Mouse (Mus musculus) hindbrain, embryonic 15.5 days (tissue): ENCODE measurements at regions not wholly inside any gene's neighbourhood (a gene's known extent, or its start where the extent isn't known, plus 50 kb on each side); places are given as distances from the start of the nearest gene placed in this dataset.

Experiments used
- ATAC-seq: fragments of 200-750 bp; cut with Nextera tagmentation; 2 replicates; pipeline ENCODE4 v1.8.0; 2017; ENCODE audit warnings: low read depth, moderate number of reproducible peaks, moderate TSS enrichment; ENCODE audit not compliant: low FRiP score
- H3K27ac ChIP-seq: fragments of 300-500 bp; sonication (generic); replicated peaks from 2 replicates; pipeline ENCODE4 v1.5.1; 2015; ENCODE audit warnings: mild to moderate bottlenecking, inconsistent platforms
- H3K27me3 ChIP-seq: fragments of 300-500 bp; sonication (generic); 2 replicates; pipeline ENCODE4 v1.6.1; 2015; ENCODE audit warnings: control low read depth, inconsistent platforms
- H3K36me3 ChIP-seq: fragments of 300-500 bp; sonication (generic); 2 replicates; pipeline ENCODE4 v1.6.1; 2015; ENCODE audit warnings: control low read depth, inconsistent platforms
- H3K4me1 ChIP-seq: fragments of 300-500 bp; sonication (generic); replicated peaks from 2 replicates; pipeline ENCODE4 v1.6.1; 2015; ENCODE audit warnings: control low read depth, inconsistent platforms
- H3K4me2 ChIP-seq: fragments of 300-500 bp; sonication (generic); 2 replicates; pipeline ENCODE4 v1.6.1; 2015; ENCODE audit warnings: moderate library complexity, mild to moderate bottlenecking, inconsistent platforms
- H3K4me3 ChIP-seq: fragments of 300-500 bp; sonication (generic); 2 replicates; pipeline ENCODE4 v1.5.1; 2015; ENCODE audit warnings: mild to moderate bottlenecking, inconsistent platforms
- H3K9ac ChIP-seq: fragments of 300-500 bp; sonication (generic); 2 replicates; pipeline ENCODE4 v1.6.1; 2015; ENCODE audit warnings: inconsistent platforms
- H3K9me3 ChIP-seq: fragments of 300-500 bp; sonication (generic); 2 replicates; pipeline ENCODE4 v1.6.1; 2016; ENCODE audit warnings: control low read depth, inconsistent platforms
- WGBS: fragments of 180-500 bp; shearing (Covaris S2); methylation state at CpG from one replicate; pipeline ENCODE4 v1.1.7; 2015; 5-methylcytosine and 5-hydroxymethylcytosine counted together

DNA sequence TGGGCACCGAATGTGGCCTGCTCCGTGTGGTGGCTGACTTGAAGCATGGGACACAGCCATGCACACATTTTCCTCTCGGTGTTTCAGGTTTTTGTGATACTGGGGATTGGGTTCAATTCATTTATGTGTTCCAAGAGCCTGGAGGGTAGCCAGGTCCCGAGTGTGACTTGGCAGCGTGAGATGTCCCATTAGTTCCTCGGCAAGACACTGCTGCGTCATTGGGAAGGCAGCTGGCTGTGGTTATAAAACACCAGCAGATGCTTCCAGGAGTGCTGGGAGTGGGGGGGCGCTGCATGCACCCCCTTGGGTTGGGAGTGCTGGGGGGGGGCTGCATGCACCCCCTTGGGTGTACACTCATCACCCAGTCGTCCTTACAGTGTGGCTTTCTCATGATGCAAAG lies 186.9 kb upstream of the Sulf2 start:
- no peak for ATAC-seq

GRCm38 (mm10) chr2:166340196-166340595 lies 184.7 kb upstream of the Sulf2 start:
- H3K4me2 ChIP-seq = no peak overlapping the region
- H3K4me3 ChIP-seq = no peak overlapping the region
- H3K9ac ChIP-seq = no peak overlapping the region
- no peak overlapping the region for H3K27ac ChIP-seq
- no peaks in the 10 kb centered on the region for H3K36me3 ChIP-seq
- 96% methylated on average over 9 of the region's 9 CpGs for WGBS
- peaks cover 18% of the 10 kb centered on the region for H3K27me3 ChIP-seq
- H3K9me3 ChIP-seq = no peaks in the 10 kb centered on the region
- H3K4me1 ChIP-seq = peaks cover 27% of the 10 kb centered on the region
- no peak for ATAC-seq

More for the DNA sequence above, 186.9 kb upstream of the Sulf2 start:
- Histone ChIP-seq H3K4me3 (no peak overlapping the region), H3K27me3 (peaks cover 7% of the 10 kb centered on the region), H3K27ac (no peak overlapping the region), H3K9me3 (no peaks in the 10 kb centered on the region), H3K4me1 (peaks cover 48% of the 10 kb centered on the region), H3K4me2 (no peak overlapping the region), H3K36me3 (no peaks in the 10 kb centered on the region), H3K9ac (no peak overlapping the region)
- WGBS = 44% methylated on average over 9 of the region's 9 CpGs

DNA sequence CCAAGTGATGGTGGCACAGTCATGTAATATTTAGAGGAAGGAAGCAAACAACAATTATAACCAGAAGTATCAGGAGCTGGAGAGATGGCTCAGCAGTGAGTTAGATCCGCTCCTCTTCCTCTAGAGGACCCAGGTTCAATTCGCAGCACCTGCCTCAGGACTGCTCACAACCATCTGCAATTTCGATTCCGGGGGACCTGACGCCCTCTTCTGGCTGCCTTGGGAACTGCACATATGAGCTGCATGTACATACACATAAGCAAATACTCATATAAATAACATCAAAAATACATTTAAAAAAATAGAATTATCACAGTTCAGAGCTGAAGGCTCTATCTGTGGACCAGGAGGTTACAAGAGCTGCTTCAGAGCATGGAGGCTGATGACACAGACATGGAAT lies 184.0 kb upstream of the Sulf2 start:
- Histone ChIP-seq H3K4me1 (peaks cover 20% of the 10 kb centered on the region), H3K9ac (no peak overlapping the region), H3K4me3 (no peak overlapping the region), H3K9me3 (no peaks in the 10 kb centered on the region), H3K27me3 (peaks cover 11% of the 10 kb centered on the region; the same call in 1 of the 2 replicates), H3K27ac (no peak overlapping the region), H3K36me3 (no peaks in the 10 kb centered on the region), H3K4me2 (no peak overlapping the region)
- 86% methylated on average over 5 of the region's 5 CpGs for WGBS
- ATAC-seq = no peak

DNA sequence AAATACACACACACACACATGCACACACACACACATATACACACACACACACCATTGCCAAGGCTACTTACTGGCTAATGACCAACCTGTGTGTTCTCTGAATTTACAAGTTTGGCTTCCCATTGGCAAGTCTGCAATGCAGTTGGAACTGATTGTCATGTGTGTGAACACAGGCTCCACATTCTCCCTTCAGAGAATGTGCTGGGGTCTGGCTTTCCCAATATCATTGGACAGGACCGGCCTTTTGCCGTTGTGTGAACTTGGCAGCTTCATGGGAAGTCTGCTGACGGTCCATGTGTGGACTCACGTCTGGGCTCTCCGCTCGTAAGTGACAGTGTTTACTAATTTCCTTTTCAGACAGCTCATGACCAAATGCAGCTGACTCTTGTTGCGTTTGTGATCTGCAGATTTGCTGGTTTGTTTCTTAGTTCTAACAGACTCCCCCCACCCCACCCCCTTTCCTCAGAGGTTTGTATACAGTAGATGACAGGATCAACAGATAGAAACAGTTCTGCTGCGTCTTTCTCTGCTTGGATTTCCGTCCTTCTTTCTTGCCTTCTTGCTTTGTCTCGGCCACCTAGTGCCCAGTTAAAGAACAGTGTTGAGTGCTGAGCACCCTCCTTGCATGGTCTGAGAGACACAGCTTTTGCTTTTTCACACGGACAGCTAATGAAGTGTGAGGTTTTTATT lies 183.1 kb upstream of the Sulf2 start:
- 62% methylated on average over 11 of the region's 11 CpGs for WGBS

GRCm38 (mm10) chr2:166337666-166338065 lies 182.2 kb upstream of the Sulf2 start:
- Histone ChIP-seq H3K36me3 (no peaks in the 10 kb centered on the region), H3K9ac (no peak overlapping the region), H3K27me3 (peaks cover 11% of the 10 kb centered on the region; the same call in 1 of the 2 replicates), H3K4me1 (peaks cover 10% of the 10 kb centered on the region), H3K4me3 (no peak overlapping the region), H3K9me3 (no peaks in the 10 kb centered on the region), H3K27ac (no peak overlapping the region), H3K4me2 (no peak overlapping the region)
- ATAC-seq = no peak
- WGBS = 67% methylated on average over 7 of the region's 7 CpGs

More for the DNA sequence above, 183.1 kb upstream of the Sulf2 start:
- Histone ChIP-seq H3K4me1 (peaks cover 13% of the 10 kb centered on the region), H3K9ac (no peak overlapping the region), H3K36me3 (no peaks in the 10 kb centered on the region), H3K27me3 (peaks cover 11% of the 10 kb centered on the region; the same call in 1 of the 2 replicates), H3K27ac (no peak overlapping the region), H3K9me3 (no peaks in the 10 kb centered on the region), H3K4me2 (no peak overlapping the region), H3K4me3 (no peak overlapping the region)
- ATAC-seq = no peak

DNA sequence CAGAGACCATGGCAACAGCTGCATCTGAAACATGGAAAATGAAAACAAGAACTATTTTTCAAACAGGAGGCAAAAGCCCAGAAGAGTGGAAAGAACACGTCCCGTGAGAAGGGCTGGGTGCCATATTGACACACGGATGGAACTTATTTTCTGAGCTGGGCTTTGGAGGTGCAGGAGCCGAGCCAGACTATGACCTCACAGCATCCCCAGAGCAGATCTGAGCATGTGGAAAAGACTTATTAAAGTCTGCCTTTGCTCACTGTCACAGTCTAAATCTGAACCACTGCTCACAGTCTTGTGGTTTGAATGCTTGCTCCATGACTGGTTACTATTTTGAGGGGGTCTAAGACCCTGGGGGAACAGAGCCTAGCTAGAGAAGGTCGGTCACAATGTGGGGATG lies 180.2 kb upstream of the Sulf2 start:
- Histone ChIP-seq H3K36me3 (no peaks in the 10 kb centered on the region), H3K9ac (no peak overlapping the region), H3K27me3 (peaks cover 11% of the 10 kb centered on the region; the same call in 1 of the 2 replicates), H3K4me2 (no peak overlapping the region), H3K9me3 (no peaks in the 10 kb centered on the region), H3K4me3 (no peak overlapping the region), H3K4me1 (0 out of 2 replicates have a peak, but pooled peaks cover 2% of the 10 kb centered on the region), H3K27ac (no peak overlapping the region)
- ATAC-seq = no peak
- 77% methylated on average over 5 of the region's 5 CpGs for WGBS

- H3K4me3 ChIP-seq = no peak overlapping the region
- no peak for ATAC-seq
- WGBS = 69% methylated on average over 7 of the region's 7 CpGs
- no peak overlapping the region for H3K9ac ChIP-seq
- H3K4me1 ChIP-seq = peaks cover 6% of the 10 kb centered on the region; the same call in 1 of the 2 replicates
- peaks cover 11% of the 10 kb centered on the region; the same call in 1 of the 2 replicates for H3K27me3 ChIP-seq
- H3K27ac ChIP-seq = no peak overlapping the region
- H3K9me3 ChIP-seq = no peaks in the 10 kb centered on the region
- H3K4me2 ChIP-seq = no peak overlapping the region
- no peaks in the 10 kb centered on the region for H3K36me3 ChIP-seq
Measured at GRCm38 (mm10) chr2:166334559-166334958, 179.1 kb upstream of the Sulf2 start.

DNA sequence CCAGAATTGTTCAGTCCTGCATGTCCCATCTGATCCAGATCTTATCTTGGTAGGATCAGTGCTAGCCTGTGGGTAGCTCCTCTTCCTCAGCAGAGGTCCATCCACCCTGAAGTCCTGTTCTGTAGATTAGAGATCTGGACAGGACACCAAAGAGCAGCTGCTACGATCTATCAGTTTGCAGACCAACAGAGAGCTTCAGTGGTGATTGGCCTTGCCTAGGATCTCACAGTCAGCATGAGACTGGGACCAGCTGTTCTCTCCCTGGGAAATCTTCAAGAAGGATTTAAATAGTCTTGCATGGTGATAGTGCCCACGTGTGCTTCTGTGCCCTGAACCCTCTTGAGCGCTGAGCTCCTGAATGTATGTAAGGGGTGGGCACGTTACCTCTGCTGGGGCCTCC lies 178.4 kb upstream of the Sulf2 start:
- Histone ChIP-seq H3K9ac (no peak overlapping the region), H3K27ac (no peak overlapping the region), H3K36me3 (no peaks in the 10 kb centered on the region), H3K9me3 (no peaks in the 10 kb centered on the region), H3K4me2 (no peak overlapping the region), H3K4me1 (peaks cover 6% of the 10 kb centered on the region; the same call in 1 of the 2 replicates), H3K27me3 (peaks cover 11% of the 10 kb centered on the region; the same call in 1 of the 2 replicates), H3K4me3 (no peak overlapping the region)
- WGBS = 69% methylated on average over 4 of the region's 4 CpGs
- no peak for ATAC-seq

DNA sequence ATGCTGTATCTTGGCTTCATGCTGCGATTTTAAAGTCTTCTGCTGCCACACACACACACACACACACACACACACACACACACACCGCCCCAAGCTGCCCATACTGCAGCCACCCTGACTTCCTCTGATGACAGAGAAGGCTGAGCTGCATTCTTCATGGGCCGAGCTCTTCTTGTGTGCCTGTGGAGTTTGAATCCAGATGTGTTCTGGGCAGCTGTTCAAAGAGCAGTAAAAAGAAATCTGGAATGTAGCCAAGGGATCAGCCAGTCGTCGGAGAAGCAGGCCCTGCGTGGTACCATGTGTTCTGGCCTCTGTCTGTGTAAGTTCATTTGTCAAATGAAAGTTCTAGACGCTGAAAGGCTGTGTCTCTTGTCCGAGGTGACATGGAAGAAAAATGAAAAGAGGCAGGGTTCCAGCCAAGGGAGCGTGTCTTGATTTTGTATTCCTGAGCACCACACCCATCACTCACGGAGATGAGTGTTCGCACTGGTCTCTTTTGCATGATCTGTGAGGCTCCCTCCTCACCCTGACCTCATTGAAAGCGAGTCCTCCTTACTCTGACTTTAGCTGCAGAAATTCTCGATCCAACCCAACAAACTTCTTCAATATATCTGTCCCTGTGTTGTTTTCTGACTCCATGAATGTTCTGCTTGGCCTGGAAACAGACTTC lies 177.4 kb upstream of the Sulf2 start:
- H3K27ac ChIP-seq = no peak overlapping the region
- no peak overlapping the region for H3K4me3 ChIP-seq
- peaks cover 6% of the 10 kb centered on the region; the same call in 1 of the 2 replicates for H3K4me1 ChIP-seq
- no peak overlapping the region for H3K9ac ChIP-seq
- WGBS = 59% methylated on average over 13 of the region's 13 CpGs
- no peak overlapping the region for H3K4me2 ChIP-seq
- H3K9me3 ChIP-seq = no peaks in the 10 kb centered on the region
- ATAC-seq = no peak
- H3K27me3 ChIP-seq = peaks cover 11% of the 10 kb centered on the region; the same call in 1 of the 2 replicates
- no peaks in the 10 kb centered on the region for H3K36me3 ChIP-seq

DNA sequence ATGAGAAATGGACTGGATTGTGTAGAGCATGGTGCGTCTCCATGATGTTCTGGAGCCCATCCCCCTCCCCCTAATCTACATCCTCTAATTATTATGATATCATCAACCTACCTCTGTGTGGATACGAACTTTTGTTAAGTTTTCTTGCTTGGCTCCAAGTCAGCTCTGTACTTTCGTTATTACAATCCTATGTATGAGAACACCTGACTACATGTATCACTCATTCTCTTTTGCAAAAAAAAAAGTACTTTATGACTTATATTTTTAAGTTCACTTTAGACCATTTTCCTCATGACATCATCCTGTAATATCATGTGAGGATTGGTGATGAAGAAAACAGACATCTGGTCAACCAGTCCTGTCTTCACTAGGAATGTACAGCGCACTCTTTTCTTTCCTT lies 175.7 kb upstream of the Sulf2 start:
- 94% methylated on average over 4 of the region's 4 CpGs for WGBS
- Histone ChIP-seq H3K27me3 (peaks cover 3% of the 10 kb centered on the region; the same call in 1 of the 2 replicates), H3K4me3 (no peak overlapping the region), H3K4me2 (no peak overlapping the region), H3K9me3 (no peaks in the 10 kb centered on the region), H3K27ac (no peak overlapping the region), H3K36me3 (no peaks in the 10 kb centered on the region), H3K4me1 (peaks cover 4% of the 10 kb centered on the region; the same call in 1 of the 2 replicates), H3K9ac (no peak overlapping the region)
- no peak for ATAC-seq

DNA sequence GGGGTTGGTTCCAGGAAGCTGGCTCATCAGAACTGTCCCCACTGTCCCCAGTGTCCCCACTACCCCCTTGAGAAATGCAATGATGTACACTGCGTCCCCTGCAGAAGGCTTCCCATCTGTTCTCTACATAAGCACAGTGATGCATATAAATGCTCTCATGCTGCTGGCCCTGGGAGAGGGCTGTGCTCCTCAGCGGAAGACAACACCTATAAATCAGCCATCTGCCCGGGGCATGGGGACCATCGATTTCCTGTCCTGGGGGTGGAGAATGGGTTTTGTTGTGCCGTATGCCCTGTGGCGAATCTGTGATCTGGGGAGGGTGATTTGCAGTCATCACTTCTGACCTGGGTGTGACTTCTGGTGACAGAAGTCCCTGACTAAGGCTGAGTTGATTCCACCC lies 174.9 kb upstream of the Sulf2 start:
- Histone ChIP-seq H3K27ac (no peak overlapping the region), H3K27me3 (no peaks in the 10 kb centered on the region; the same call in 1 of the 2 replicates), H3K9me3 (no peaks in the 10 kb centered on the region), H3K4me1 (peaks cover 4% of the 10 kb centered on the region), H3K4me3 (no peak overlapping the region), H3K4me2 (no peak overlapping the region), H3K36me3 (no peaks in the 10 kb centered on the region), H3K9ac (no peak overlapping the region)
- no peak for ATAC-seq
- 37% methylated on average over 6 of the region's 6 CpGs for WGBS

DNA sequence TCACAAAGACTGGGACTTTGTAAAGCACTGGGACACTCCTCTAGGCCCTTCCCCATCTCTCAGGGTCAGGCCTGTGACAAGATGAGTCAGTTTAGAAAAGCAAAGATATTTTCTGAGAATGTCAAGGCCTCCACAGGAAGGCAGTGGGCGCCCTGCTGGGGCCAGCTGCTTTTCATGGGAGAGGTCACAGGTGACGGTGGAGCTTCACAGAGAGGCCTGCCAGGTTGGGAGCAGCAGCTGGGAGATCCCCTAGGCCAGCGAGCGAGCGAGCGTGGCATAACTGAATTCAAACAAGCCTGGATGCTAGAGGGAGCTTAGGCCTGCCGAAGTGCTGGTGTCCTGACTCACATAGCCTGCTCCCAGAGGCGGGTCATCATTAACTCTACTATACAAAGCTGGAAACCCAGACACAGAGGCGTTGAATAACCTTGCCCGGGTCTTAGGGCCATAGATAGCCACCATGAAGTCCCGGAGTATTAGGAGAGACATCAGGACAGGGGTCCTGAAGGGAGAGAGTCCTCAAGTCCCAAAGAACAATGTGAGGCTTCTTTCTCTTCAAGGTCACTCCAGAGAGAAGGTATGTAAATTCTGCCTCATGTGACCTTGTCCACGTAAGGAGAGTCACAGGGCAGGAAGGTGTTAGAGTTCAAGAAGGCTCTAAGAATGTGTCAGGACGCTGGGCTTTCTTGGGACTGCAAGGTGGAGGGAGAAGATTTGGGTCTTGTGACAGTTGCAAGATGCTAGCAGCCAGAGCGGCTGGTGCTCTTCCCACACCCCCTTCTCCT lies 174.3 kb upstream of the Sulf2 start:
- Histone ChIP-seq H3K9me3 (no peaks in the 10 kb centered on the region), H3K27ac (no peak overlapping the region), H3K4me3 (no peak overlapping the region), H3K4me2 (no peak overlapping the region), H3K36me3 (no peaks in the 10 kb centered on the region), H3K4me1 (peaks cover 10% of the 10 kb centered on the region), H3K9ac (no peak overlapping the region), H3K27me3 (no peaks in the 10 kb centered on the region; the same call in 1 of the 2 replicates)
- WGBS = 58% methylated on average over 14 of the region's 14 CpGs
- no peak for ATAC-seq
